Mouse (Mus musculus): Measurements from ENCODE around the gene Pin1rt1.

DNA sequence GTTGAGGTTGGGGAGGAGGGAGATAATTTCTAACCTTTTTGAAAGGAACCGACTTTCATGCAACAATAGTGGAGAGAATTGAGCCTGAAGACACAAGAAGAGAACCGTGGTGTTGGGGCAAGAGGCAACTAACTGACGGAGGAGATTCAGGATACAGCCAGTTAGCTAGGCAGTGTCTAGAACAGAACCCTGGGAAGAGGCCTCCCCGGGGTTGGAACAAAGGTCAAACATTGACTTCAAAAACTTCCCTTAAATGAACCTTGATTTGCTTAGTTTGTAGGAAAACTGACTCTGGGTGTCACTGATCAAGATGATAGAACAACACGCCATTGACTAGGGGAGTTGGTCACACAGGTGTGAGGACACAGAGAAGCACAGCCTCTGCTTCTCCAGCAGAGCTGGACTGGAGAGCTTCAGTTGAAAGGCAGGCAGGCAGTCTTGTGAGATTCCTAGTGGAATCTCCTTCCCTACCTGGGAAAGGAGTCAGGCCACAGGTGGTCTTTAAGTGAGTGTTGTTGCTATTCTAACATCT is 32.5 kb upstream of the Pin1rt1 start:
- no peak for TF ChIP-seq CTCF (IDR thresholded peaks at IDR 0.05; ENCODE audit: control insufficient read depth, insufficient read depth, low read length)
- TF ChIP-seq POLR2A (IDR thresholded peaks at IDR 0.05; ENCODE audit: borderline replicate concordance, control insufficient read depth, low read depth, low read length) = no peak
